In the genomic region with DNA sequence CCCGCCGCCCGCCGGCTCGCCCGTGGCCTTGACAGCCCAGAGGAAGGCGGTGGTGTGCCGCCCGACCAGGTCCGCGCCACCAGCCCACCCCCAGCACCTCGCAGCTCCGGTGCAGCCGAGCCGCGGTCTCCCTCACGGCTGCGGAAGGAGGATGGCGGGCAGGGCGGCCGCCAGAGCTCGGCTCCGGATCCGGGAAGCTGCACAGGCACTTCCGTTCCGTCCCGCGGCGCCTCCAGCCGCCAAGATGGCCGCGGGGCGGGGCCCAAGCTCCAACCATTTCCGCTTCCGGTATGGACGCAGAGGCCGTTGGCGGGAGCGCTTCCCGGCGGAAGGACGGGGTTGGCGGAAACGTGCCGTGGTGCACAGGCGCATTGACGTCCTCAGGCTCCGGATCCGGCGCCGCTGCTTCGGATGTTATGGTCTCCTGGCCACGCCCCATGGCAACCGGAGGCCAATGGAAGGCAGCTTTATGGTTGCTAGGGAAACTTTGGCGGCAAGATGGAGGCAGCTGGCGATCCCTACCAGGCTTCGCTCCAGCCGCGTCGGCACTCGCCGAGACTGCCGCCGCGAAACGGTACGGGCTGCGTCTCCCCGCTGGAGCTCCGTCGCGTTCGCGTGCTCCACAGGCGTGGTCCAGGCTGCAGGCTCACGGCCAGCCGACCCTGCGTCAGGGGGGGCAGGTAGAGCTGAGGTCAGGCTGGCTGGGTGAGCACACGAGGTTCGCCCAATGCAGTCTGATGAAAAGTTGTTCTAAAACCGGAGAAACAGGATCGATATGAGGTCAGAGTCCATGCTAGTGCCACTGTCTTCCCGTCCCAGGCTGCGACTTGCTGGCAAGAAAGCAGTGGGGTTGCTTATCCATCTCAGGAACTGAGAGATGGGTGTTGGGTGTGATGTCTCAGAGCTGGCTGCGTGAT, we compare ENCODE assay signal across 8 mouse cellular contexts. TPM values are rescaled to one million over a fixed set of nuclear protein-coding genes. Genes with fewer than 3 reads are reported as not detected.
A peak's percentile ranks its signal among the peaks of the same experiment; 100 is the strongest.
DNase-seq lines count a peak whose midpoint lies in the region; ATAC-seq and TF ChIP-seq lines count a peak whose summit lies in the region.

A gene (minus strand): TSS at position 275 of the 917 bp plus-strand sequence.
A gene (plus strand): TSS at position 470 of the 917 bp plus-strand sequence.

- peak; percentile 100 for DNase-seq in MN1 (ENCODE audit: low spot score)
- peak; percentile 100 for DNase-seq in cerebellum, adult 9-10 months
- DNase-seq in hindbrain, embryonic 10.5 days (ENCODE audit: low spot score): peak; percentile 100
- DNase-seq in layer of hippocampus, adult 9-11 months: peak; percentile 100
- DNase-seq in lung, postnatal 0 days (ENCODE audit: low spot score): peak; percentile 100
- DNase-seq in ovary, postnatal 14 days (ENCODE audit: low spot score): peak; percentile 100
- DNase-seq in thymus, postnatal 14 days: peak; percentile 99

- H3K27me3 ChIP-seq in hindbrain, embryonic 10.5 days (ENCODE audit: insufficient read depth, poor library complexity, severe bottlenecking): no peaks in the 10 kb centered on the region
- no peaks in the 10 kb centered on the region for H3K27me3 ChIP-seq in lung, postnatal 0 days (replicated peaks; ENCODE audit: insufficient read depth, low read length)

- under 1% methylated on average over 85 of the region's 85 CpGs for WGBS in hindbrain, embryonic 10.5 days
- WGBS in lung, postnatal 0 days: under 1% methylated on average over 57 of the region's 85 CpGs

- TF ChIP-seq EP300 in lung, postnatal 0 days (IDR thresholded peaks at IDR 0.05): no peak

- no peaks in the 10 kb centered on the region for H3K9me3 ChIP-seq in hindbrain, embryonic 10.5 days
- no peaks in the 10 kb centered on the region for H3K9me3 ChIP-seq in lung, postnatal 0 days (ENCODE audit: low read length)

- peak within 1 kb of the TSS; percentile 94 for H3K27ac ChIP-seq in hindbrain, embryonic 10.5 days
- H3K27ac ChIP-seq in lung, postnatal 0 days (ENCODE audit: low read length): peak within 1 kb of the TSS; percentile 89

- ATAC-seq in frontal cortex, adult (ENCODE audit: low TSS enrichment): peak; percentile 98
- peak; percentile 99 for ATAC-seq in lung, postnatal 0 days

- peak within 1 kb of the TSS; percentile 85 for H3K4me2 ChIP-seq in lung, postnatal 0 days (replicated peaks; ENCODE audit: low read depth, low read length)

- H3K9ac ChIP-seq in lung, postnatal 0 days (replicated peaks; ENCODE audit: low read depth): peak within 1 kb of the TSS; percentile 87

- no peak for TF ChIP-seq CTCF in lung, postnatal 0 days (IDR thresholded peaks at IDR 0.05)

- H3K36me3 ChIP-seq in hindbrain, embryonic 10.5 days: peaks cover 42% of the 10 kb centered on the region
- no peaks in the 10 kb centered on the region for H3K36me3 ChIP-seq in lung, postnatal 0 days (ENCODE audit: insufficient read depth, low read length)

- H3K4me3 ChIP-seq in hindbrain, embryonic 10.5 days: peak within 1 kb of the TSS; percentile 96
- peak within 1 kb of the TSS; percentile 90 for H3K4me3 ChIP-seq in lung, postnatal 0 days (ENCODE audit: low read depth, low read length)

- H3K4me1 ChIP-seq in hindbrain, embryonic 10.5 days (replicated peaks): peaks cover 37% of the 10 kb centered on the region
- peaks cover 18% of the 10 kb centered on the region for H3K4me1 ChIP-seq in lung, postnatal 0 days (ENCODE audit: insufficient read depth, low read depth, low read length)

RNA-seq across cellular contexts. Expression of the first gene that starts in this region (rescaled TPM):
- 138 and 144 TPM in 2 replicates for polyA plus RNA-seq in hindbrain, embryonic 10.5 days (2016; fragmentation: Nextera tagmentation; extraction: Ambion mirVana)
- 156 and 157 TPM in 2 replicates for polyA plus RNA-seq in lung, postnatal 0 days (2015; fragmentation: Nextera tagmentation; extraction: Ambion mirVana)

RNA-seq across cellular contexts. Expression of the second gene that starts in this region (rescaled TPM):
- 4.4 and 6.0 TPM in 2 replicates for polyA plus RNA-seq in hindbrain, embryonic 10.5 days (2016; fragmentation: Nextera tagmentation; extraction: Ambion mirVana)
- polyA plus RNA-seq in lung, postnatal 0 days (2015; fragmentation: Nextera tagmentation; extraction: Ambion mirVana): 6.2 and 9.4 TPM in 2 replicates

Comparison
In these comparisons a context has a peak if more than half of its experiments do, and no peak if none do; other contexts are left out.
1. Peak in every context shown above with its lines: DNase-seq, ATAC-seq, H3K4me3 ChIP-seq and H3K27ac ChIP-seq.